Mouse (Mus musculus) v-Abl transformed pro-B cells (cell line): ENCODE data around the gene Micu1.

Source experiments
- in situ Hi-C, 2 experiments: fragments of 400-800 bp; cut with MboI; formaldehyde crosslinking; loops; one replicate each; pipeline ENCODE4 v1.15.1; 2025; ENCODE audit not compliant: unreplicated experiment in 2 of 2

Micu1 gene

DNA sequence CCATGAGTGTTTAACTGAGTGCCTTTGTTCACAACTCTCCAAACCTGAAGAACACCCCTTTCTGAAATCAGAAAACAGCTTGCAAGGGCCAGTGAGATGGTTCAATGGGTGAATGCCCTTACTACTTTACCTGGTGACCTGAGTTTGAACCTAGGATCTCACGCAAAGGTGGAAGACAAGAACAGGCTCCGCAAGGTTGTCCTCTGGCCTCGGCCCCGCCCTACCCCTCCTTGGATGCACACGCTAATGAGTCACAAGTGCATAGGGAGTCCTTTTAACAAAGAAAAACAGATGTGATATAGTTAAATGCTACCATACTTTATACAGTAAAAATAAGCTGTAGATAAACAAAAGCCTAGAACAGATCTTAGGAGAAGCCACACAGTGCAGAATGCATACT, 135.2 kb downstream of the Micu1 start:
- in situ Hi-C loops: loop anchor here in 1 of 2 experiments (25.0 kb wide), 1 partner anchor 1300 kb away; no protein-coding TSS in a partner anchor

DNA sequence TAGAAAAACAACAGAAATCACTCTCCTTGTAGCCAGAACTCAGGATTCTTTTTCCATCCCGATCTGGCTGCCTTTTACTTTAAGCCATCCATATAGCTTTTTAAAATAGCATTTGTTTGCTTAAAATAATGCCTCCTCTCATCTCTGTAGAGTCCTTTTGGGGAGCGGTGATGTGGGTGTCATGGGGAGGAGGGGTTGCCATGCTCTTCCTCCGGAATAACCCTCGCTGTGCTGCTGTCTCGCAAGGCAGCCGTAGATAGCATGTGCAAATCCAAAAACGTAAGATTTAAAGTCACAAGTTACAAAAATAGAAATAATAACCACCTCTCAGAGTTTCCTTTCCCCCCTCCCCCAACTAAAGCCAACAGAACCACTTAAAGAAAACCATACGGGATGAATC, 139.2 kb downstream of the Micu1 start:
- in situ Hi-C loops: loop anchor here in 1 of 2 experiments (25.0 kb wide), 1 partner anchor 1304 kb away; no protein-coding TSS in a partner anchor

DNA sequence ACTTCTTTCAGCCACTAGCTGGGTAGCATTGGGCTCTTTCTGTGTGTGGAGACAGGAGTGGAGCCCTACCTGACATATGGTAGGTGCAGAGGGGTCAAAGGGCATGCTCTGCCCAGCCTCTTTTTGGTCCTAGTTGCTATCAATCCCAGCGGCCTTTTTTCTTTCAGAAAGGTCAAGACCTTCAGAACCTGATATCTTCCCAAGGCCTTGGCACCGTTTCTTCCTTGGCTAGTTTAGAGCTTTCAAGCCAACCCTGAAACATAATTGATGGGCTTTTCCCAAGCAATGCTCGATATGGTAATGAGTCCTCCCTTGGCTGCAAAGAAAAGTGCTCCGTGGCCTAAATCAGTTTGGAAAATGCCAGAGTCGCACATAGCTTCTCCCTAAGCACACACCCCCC, 140.8 kb downstream of the Micu1 start:
- in situ Hi-C loops: loop anchor here in 1 of 2 experiments (25.0 kb wide), 1 partner anchor 1306 kb away; no protein-coding TSS in a partner anchor

DNA sequence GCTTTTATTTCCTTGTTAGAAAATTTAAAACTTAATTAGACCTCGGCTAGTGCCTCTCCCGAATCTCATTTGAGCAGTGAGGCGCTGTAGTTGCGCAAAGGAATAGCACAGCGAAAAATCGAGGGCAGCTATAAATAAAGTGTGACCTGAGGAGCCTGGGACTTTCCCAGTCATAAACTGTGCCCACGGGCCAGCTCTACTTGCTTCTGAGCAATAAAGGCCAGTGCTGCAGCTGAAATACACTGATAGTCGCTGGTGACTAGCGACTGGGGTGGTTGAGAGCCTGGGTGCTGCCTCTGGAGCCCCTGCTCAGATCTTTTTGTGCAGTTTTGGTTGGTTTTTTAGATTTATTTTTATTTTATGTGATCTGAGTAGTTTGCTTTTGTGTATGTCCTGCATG, 142.4 kb downstream of the Micu1 start:
- in situ Hi-C loops: loop anchor here in 1 of 2 experiments (25.0 kb wide), 1 partner anchor 1307 kb away; no protein-coding TSS in a partner anchor

- in situ Hi-C loops: loop anchor here in 1 of 2 experiments (25.0 kb wide), 1 partner anchor 1309 kb away; no protein-coding TSS in a partner anchor
Measured at GRCm38 (mm10) chr10:59846416-59846815, 144.1 kb downstream of the Micu1 start.

GRCm38 (mm10) chr10:59848079-59848877, 146.0 kb downstream of the Micu1 start:
- in situ Hi-C loops: loop anchor here in 1 of 2 experiments (25.0 kb wide), 1 partner anchor 1311 kb away; no protein-coding TSS in a partner anchor

- in situ Hi-C loops: loop anchor here in 1 of 2 experiments (25.0 kb wide), 1 partner anchor 1312 kb away; no protein-coding TSS in a partner anchor
Measured at GRCm38 (mm10) chr10:59848953-59849352, 146.7 kb downstream of the Micu1 start.

DNA sequence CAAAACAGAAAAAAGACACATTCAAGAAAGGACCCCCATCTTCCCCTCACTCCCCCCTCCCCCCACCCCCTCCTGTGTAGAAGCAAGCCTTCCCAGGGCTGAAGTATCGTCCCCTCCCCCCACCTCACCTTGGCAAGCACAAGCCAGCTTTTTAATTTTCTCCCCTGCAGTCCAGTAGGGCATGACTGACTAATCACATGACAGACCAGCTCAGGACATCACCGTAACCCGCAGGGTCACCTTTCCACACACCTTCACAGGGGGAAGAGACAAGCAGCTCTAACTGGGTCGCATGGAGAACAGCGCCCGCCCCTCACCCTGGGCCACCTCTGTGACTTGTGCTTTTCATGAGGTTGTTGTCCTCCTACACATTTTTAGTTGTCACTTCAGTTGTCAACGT, 147.1 kb downstream of the Micu1 start:
- in situ Hi-C loops: loop anchor here in 1 of 2 experiments (25.0 kb wide), 1 partner anchor 1312 kb away; no protein-coding TSS in a partner anchor

- in situ Hi-C loops: loop anchor here in 1 of 2 experiments (25.0 kb wide), 1 partner anchor 1280 kb away; the partner anchor contains the start of gene Sgpl1
Measured at GRCm38 (mm10) chr10:59857157-59857556, 154.9 kb downstream of the Micu1 start.

DNA sequence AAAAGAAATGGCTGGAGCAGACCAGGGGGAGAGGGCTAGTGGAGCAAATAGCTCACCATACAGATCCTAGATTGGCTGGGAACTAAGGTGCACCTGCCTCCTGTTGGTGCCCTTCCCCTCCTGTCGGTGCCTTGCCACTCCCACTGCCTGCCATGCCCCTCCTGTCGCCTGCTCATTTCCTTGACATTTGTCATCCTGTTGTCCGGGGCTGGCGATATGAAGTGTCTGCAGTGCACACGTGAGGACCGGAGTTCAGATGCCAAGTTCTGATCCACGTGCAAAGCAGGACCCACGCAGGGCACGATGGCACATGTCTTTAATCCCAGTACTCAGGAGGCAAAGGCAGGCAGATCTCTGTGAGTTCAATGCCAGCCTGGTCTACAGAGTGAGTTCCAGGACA, 158.4 kb downstream of the Micu1 start:
- in situ Hi-C loops: loop anchor here (5.0 to 25.0 kb wide), 3 partner anchors 406 to 1277 kb away; partner anchors contain the start of gene Sgpl1 (in 1 of the 2)

GRCm38 (mm10) chr10:59861201-59861600, 158.9 kb downstream of the Micu1 start:
- in situ Hi-C loops: loop anchor here (5.0 to 25.0 kb wide), 3 partner anchors 406 to 1276 kb away; partner anchors contain the start of gene Sgpl1 (in 1 of the 2)

- in situ Hi-C loops: loop anchor here (5.0 to 25.0 kb wide), 3 partner anchors 408 to 1274 kb away; partner anchors contain the start of gene Sgpl1 (in 1 of the 2)
Measured at GRCm38 (mm10) chr10:59862816-59863440, 160.7 kb downstream of the Micu1 start.

DNA sequence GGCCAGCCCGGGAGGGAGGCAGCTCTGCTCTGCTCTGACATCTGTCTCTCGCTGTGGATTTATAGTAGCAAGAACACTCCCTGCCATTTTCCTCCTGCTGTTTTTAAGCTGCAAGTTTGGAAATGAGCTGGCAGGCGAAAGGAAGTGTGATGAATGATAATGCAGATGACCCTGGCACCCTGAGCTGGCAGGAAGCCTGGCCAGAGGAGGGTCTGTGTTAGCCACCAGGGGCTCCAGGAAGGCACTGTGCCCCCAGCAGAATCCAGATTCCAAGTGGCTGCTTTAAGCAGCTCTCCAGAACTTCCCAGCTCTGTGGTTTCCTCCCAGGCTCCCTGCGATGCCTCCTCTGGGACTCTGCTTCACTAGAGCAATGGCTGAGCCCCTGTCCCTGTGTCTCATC, 161.3 kb downstream of the Micu1 start:
- in situ Hi-C loops: loop anchor here (5.0 to 25.0 kb wide), 3 partner anchors 409 to 1274 kb away; partner anchors contain the start of gene Sgpl1 (in 1 of the 2)

- in situ Hi-C loops: loop anchor here (5.0 to 25.0 kb wide), 3 partner anchors 410 to 1273 kb away; partner anchors contain the start of gene Sgpl1 (in 1 of the 2)
Measured at GRCm38 (mm10) chr10:59864232-59864875, 162.1 kb downstream of the Micu1 start.

- in situ Hi-C loops: loop anchor here (5.0 to 25.0 kb wide), 5 partner anchors 410 to 1272 kb away; partner anchors contain the start of gene Sgpl1 (in 1 of the 2)
Measured at GRCm38 (mm10) chr10:59864884-59865726, 162.8 kb downstream of the Micu1 start.

DNA sequence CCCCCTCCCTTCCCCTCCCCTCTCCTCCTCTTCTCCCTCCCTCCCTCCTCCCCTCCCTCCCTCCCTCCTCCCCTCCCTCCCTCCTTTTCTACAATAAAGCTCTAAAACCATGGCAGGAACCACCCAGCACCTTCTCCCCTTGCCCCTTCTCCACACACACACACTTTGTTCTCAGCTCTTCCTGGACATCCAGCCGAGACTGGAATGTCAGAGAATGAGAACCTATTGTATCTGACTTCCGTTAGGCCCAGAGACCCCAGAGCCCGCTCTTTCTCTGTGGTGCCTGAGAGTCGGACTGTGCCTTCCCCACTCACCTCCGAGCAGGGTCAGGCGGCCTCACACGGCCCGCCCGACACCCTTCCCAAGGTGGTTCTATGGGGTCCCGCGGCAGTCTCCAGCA, 166.0 kb downstream of the Micu1 start:
- in situ Hi-C loops: loop anchor here (5.0 to 25.0 kb wide), 5 partner anchors 413 to 1269 kb away; partner anchors contain the start of gene Sgpl1 (in 1 of the 2)

- in situ Hi-C loops: loop anchor here (5.0 to 25.0 kb wide), 3 partner anchors 495 to 1267 kb away; partner anchors contain the start of gene Sgpl1 (in 1 of the 2)
Measured at GRCm38 (mm10) chr10:59870038-59870437, 167.8 kb downstream of the Micu1 start.

DNA sequence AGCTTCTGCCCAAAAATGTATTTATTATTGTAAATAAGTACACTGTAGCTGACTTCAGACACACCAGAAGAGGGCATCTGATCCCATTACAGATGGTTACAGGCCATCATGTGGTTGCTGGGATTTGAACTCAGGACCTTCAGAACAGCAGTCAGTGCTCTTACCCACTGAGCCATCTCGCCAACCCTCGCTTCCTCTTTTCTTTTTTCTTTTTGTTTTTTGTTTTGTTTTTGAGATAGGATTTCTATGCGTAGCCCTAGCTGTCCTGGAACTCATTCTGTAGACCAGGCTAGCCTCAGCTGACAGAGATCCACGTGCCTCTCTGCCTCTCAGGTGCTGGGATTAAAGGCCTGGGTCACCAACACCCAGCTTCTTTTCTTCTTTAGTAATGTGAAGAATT, 170.4 kb downstream of the Micu1 start:
- in situ Hi-C loops: loop anchor here (5.0 to 25.0 kb wide), 3 partner anchors 498 to 1265 kb away; partner anchors contain the start of gene Sgpl1 (in 1 of the 2)

- in situ Hi-C loops: loop anchor here (5.0 to 25.0 kb wide), 3 partner anchors 498 to 1264 kb away; partner anchors contain the start of gene Sgpl1 (in 1 of the 2)
Measured at GRCm38 (mm10) chr10:59873206-59873605, 170.9 kb downstream of the Micu1 start.
